In the genomic region with DNA sequence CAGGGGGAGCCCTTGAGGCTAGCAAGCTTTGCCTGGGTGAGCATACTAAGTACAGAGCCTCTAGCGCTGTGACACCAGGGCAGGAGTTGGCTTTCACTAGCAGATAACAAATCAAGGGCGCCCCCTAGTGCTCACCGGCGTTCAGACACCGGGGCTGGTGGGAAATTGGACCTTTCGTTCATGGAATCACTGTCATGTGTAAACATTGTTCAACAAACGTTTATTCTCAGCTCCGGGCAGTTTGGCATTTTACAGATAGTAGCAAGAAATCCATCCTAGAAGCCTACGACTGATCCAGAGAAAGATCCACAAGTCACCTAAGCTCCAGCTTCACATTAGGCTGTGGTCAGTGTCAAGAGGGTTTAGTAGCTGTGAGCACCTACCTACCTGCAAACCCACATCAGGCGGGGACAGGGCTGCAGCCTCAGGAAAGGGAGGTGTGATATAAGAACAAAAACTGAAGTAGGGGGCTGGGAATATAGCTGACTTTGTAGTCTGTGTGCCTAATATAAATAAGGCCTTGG, we compare ENCODE assay signal across 8 mouse cellular contexts. TPM values are rescaled to one million over a fixed set of nuclear protein-coding genes. Genes with fewer than 3 reads are reported as not detected.
DNase-seq lines count a peak whose midpoint lies in the region; ATAC-seq lines count a peak whose summit lies in the region.

No protein-coding gene starts in this region.

- H3K4me1 ChIP-seq in heart, embryonic 14.5 days (ENCODE audit: control insufficient read depth in 2 of 2, insufficient read depth in 2 of 2, low read length in 2 of 2), result no peaks in the 10 kb centered on the region
- peaks cover 14% of the 10 kb centered on the region for H3K4me1 ChIP-seq in liver, embryonic 11.5 days (replicated peaks; ENCODE audit: control insufficient read depth, insufficient read depth, low read length)
- H3K4me1 ChIP-seq in stomach, embryonic 15.5 days, result 0 out of 2 replicates have a peak, but pooled peaks cover 4% of the 10 kb centered on the region

- no peaks in the 10 kb centered on the region for H3K36me3 ChIP-seq in heart, embryonic 14.5 days (ENCODE audit: control insufficient read depth, insufficient read depth, low read length)
- H3K36me3 ChIP-seq in liver, embryonic 11.5 days (ENCODE audit: control insufficient read depth, insufficient read depth, low read length), result no peaks in the 10 kb centered on the region
- no peaks in the 10 kb centered on the region for H3K36me3 ChIP-seq in stomach, embryonic 15.5 days

- peaks cover 5% of the 10 kb centered on the region; the same call in 1 of the 2 replicates for H3K27me3 ChIP-seq in heart, embryonic 14.5 days (ENCODE audit: control insufficient read depth, insufficient read depth, low read length)
- no peaks in the 10 kb centered on the region for H3K27me3 ChIP-seq in liver, embryonic 11.5 days (replicated peaks; ENCODE audit: control insufficient read depth, insufficient read depth, low read length)
- H3K27me3 ChIP-seq in stomach, embryonic 15.5 days (replicated peaks), result no peaks in the 10 kb centered on the region

- H3K27ac ChIP-seq in heart, embryonic 14.5 days (replicated peaks in 1 of 2; ENCODE audit: control insufficient read depth in 1 of 2, insufficient read depth in 1 of 2, low read depth in 2 of 2, low read length in 2 of 2), result no peak overlapping the region
- no peak overlapping the region for H3K27ac ChIP-seq in liver, embryonic 11.5 days (ENCODE audit: low read depth, low read length)
- no peak overlapping the region for H3K27ac ChIP-seq in stomach, embryonic 15.5 days

- H3K9me3 ChIP-seq in heart, embryonic 14.5 days (ENCODE audit: control insufficient read depth, low read length), result no peaks in the 10 kb centered on the region
- no peaks in the 10 kb centered on the region for H3K9me3 ChIP-seq in liver, embryonic 11.5 days (ENCODE audit: control insufficient read depth, low read length)
- no peaks in the 10 kb centered on the region for H3K9me3 ChIP-seq in stomach, embryonic 15.5 days

- H3K4me2 ChIP-seq in heart, embryonic 14.5 days (ENCODE audit: low read length), result no peak overlapping the region
- H3K4me2 ChIP-seq in liver, embryonic 11.5 days, result no peak overlapping the region
- H3K4me2 ChIP-seq in stomach, embryonic 15.5 days, result no peak overlapping the region

- peak; percentile 97 for ATAC-seq in CD4-positive, CD25-positive, alpha-beta regulatory T cell, adult 4 months
- ATAC-seq in heart, embryonic 14.5 days (ENCODE audit: insufficient number of reproducible peaks, insufficient read depth, low FRiP score, low read depth), result peak; percentile 66
- ATAC-seq in liver, embryonic 11.5 days (replicated peaks; ENCODE audit: low FRiP score), result peak; percentile 79
- ATAC-seq in stomach, embryonic 15.5 days (ENCODE audit: insufficient read depth, low FRiP score, low read depth), result peak; percentile 75

- WGBS in heart, embryonic 14.5 days, result 11% methylated on average over 10 of the region's 10 CpGs
- 10% methylated on average over 10 of the region's 10 CpGs for WGBS in liver, embryonic 11.5 days
- WGBS in stomach, embryonic 15.5 days, result 10% methylated on average over 10 of the region's 10 CpGs

- H3K9ac ChIP-seq in heart, embryonic 14.5 days (ENCODE audit: low read length), result no peak overlapping the region
- no peak overlapping the region for H3K9ac ChIP-seq in liver, embryonic 11.5 days (ENCODE audit: low read depth, low read length)
- no peak overlapping the region for H3K9ac ChIP-seq in stomach, embryonic 15.5 days

- H3K4me3 ChIP-seq in heart, embryonic 14.5 days (ENCODE audit: control insufficient read depth in 1 of 2, insufficient read depth in 1 of 2, low read depth in 1 of 2, low read length in 2 of 2), result no peak overlapping the region
- no peak overlapping the region for H3K4me3 ChIP-seq in liver, embryonic 11.5 days (ENCODE audit: low read depth, low read length)
- H3K4me3 ChIP-seq in stomach, embryonic 15.5 days (replicated peaks), result no peak overlapping the region

- peak; percentile 80 for DNase-seq in c-Kit-negative CD71-positive TER-119-positive erythroid progenitor cells, embryonic 14.5 days (ENCODE audit: low read depth, low spot score)
- DNase-seq in fibroblast of lung, adult 2 months (ENCODE audit: low read depth), result peak; percentile 78
- peak; percentile 99 for DNase-seq in kidney, postnatal 10 days
- peak; percentile 91 for DNase-seq in liver, embryonic 11.5 days (ENCODE audit: low spot score)
- peak; percentile 99 for DNase-seq in neural tube, embryonic 10.5 days (ENCODE audit: extremely low spot score, low spot score)

RNA-seq across cellular contexts. Expression of a gene that starts 44.7 kb away (rescaled TPM):
- polyA plus RNA-seq in CD4-positive, CD25-positive, alpha-beta regulatory T cell, adult 4 months (2017; shearing (Covaris generic)), result 10 to 100 TPM; 27.4 to 30.3 TPM
- 16.1 and 17.1 TPM in 2 replicates for polyA plus RNA-seq in heart, embryonic 14.5 days (2014; fragmentation: Nextera tagmentation; extraction: Ambion mirVana)
- polyA plus RNA-seq in liver, embryonic 11.5 days (2014; fragmentation: Nextera tagmentation; extraction: Ambion mirVana), result 28.6 and 29.8 TPM in 2 replicates
- polyA plus RNA-seq in stomach, embryonic 15.5 days (2015; fragmentation: Nextera tagmentation; extraction: Ambion mirVana), result 20.6 and 21.7 TPM in 2 replicates
